Mouse (Mus musculus) forebrain, embryonic 13.5 days (tissue): Measurements from ENCODE around the gene Defb19. TPM values are rescaled to one million over a fixed set of nuclear protein-coding genes. Genes with fewer than 3 reads are reported as not detected.

ENCODE experiments used
- ATAC-seq: fragments of 200-750 bp; cut with Nextera tagmentation; 2 replicates; pipeline ENCODE4 v1.8.0; 2017
- H3K27ac ChIP-seq: fragments of 300-500 bp; sonication (generic); 2 replicates; pipeline ENCODE4 v1.5.1; 2015; ENCODE audit warnings: inconsistent platforms, mild to moderate bottlenecking, moderate library complexity
- H3K27me3 ChIP-seq: fragments of 300-500 bp; sonication (generic); 2 replicates; pipeline ENCODE4 v1.6.1; 2015; ENCODE audit warnings: mild to moderate bottlenecking, inconsistent platforms
- H3K36me3 ChIP-seq: fragments of 300-500 bp; sonication (generic); 2 replicates; pipeline ENCODE4 v1.6.1; 2015; ENCODE audit warnings: mild to moderate bottlenecking, inconsistent platforms; ENCODE audit not compliant: poor library complexity, severe bottlenecking
- H3K4me1 ChIP-seq: fragments of 300-500 bp; sonication (generic); 2 replicates; pipeline ENCODE4 v1.6.1; 2015; ENCODE audit warnings: inconsistent platforms
- H3K4me2 ChIP-seq: fragments of 300-500 bp; sonication (generic); 2 replicates; pipeline ENCODE4 v1.6.1; 2015; ENCODE audit warnings: inconsistent platforms, mild to moderate bottlenecking, moderate library complexity
- H3K4me3 ChIP-seq: fragments of 300-500 bp; sonication (generic); 2 replicates; pipeline ENCODE4 v1.5.1; 2015; ENCODE audit warnings: mild to moderate bottlenecking, inconsistent platforms
- H3K9ac ChIP-seq: fragments of 300-500 bp; sonication (generic); 2 replicates; pipeline ENCODE4 v1.6.1; 2015; ENCODE audit warnings: mild to moderate bottlenecking, inconsistent platforms
- H3K9me3 ChIP-seq: fragments of 300-500 bp; sonication (generic); replicated peaks from 2 replicates; pipeline ENCODE4 v1.6.1; 2016; ENCODE audit warnings: inconsistent platforms
- WGBS: fragments of 180-500 bp; shearing (Covaris S2); methylation state at CpG from one replicate; pipeline ENCODE4 v1.1.7; 2015; 5-methylcytosine and 5-hydroxymethylcytosine counted together
- polyA plus RNA-seq: library from polyadenylated mRNA; unstranded; fragments of >200 nt; fragmentation: Nextera tagmentation; extraction: Ambion mirVana; gene quantifications from 2 replicates; pipeline ENCODE4 v1.2.1, GENCODE M21; 2015

Defb19 gene
- polyA plus RNA-seq, result not detected in 2 replicates

- H3K27me3 ChIP-seq, result no peaks in the 10 kb centered on the region
- H3K9ac ChIP-seq, result no peak within 1 kb of the TSS
- H3K36me3 ChIP-seq, result no peaks in the 10 kb centered on the region
- no peaks in the 10 kb centered on the region for H3K4me1 ChIP-seq
- WGBS, result 85% methylated on average over 7 of the region's 7 CpGs
- no peak within 1 kb of the TSS for H3K4me3 ChIP-seq
- ATAC-seq, result no peak
- H3K27ac ChIP-seq, result no peak within 1 kb of the TSS
- no peak within 1 kb of the TSS for H3K4me2 ChIP-seq
- H3K9me3 ChIP-seq, result no peaks in the 10 kb centered on the region
These were observed at the start of gene Defb19 for GRCm38 (mm10) chr2:152580107-152580506. Gene Defb19, minus strand, starts transcription at chr2:152580312.

GRCm38 (mm10) chr2:152629904-152630303 lies 49.8 kb upstream of the Defb19 start:
- Histone ChIP-seq H3K9me3 (no peaks in the 10 kb centered on the region), H3K4me1 (peaks cover 14% of the 10 kb centered on the region), H3K36me3 (no peaks in the 10 kb centered on the region), H3K4me3 (no peak overlapping the region), H3K27me3 (peaks cover 54% of the 10 kb centered on the region), H3K9ac (no peak overlapping the region), H3K27ac (no peak overlapping the region), H3K4me2 (no peak overlapping the region)
- 85% methylated on average over 6 of the region's 6 CpGs for WGBS
- ATAC-seq, result no peak

GRCm38 (mm10) chr2:152629239-152629638 lies 49.1 kb upstream of the Defb19 start:
- Histone ChIP-seq H3K9ac (no peak overlapping the region), H3K4me3 (no peak overlapping the region), H3K27ac (no peak overlapping the region), H3K9me3 (no peaks in the 10 kb centered on the region), H3K36me3 (no peaks in the 10 kb centered on the region), H3K4me1 (peaks cover 14% of the 10 kb centered on the region), H3K27me3 (peaks cover 54% of the 10 kb centered on the region), H3K4me2 (no peak overlapping the region)
- ATAC-seq, result no peak
- 76% methylated on average over 3 of the region's 3 CpGs for WGBS

- H3K9ac ChIP-seq, result no peak overlapping the region
- ATAC-seq, result no peak
- H3K4me3 ChIP-seq, result no peak overlapping the region
- peaks cover 11% of the 10 kb centered on the region for H3K4me1 ChIP-seq
- peaks cover 51% of the 10 kb centered on the region for H3K27me3 ChIP-seq
- 44% methylated on average over 17 of the region's 17 CpGs for WGBS
- H3K4me2 ChIP-seq, result no peak overlapping the region
- no peak overlapping the region for H3K27ac ChIP-seq
- no peaks in the 10 kb centered on the region for H3K36me3 ChIP-seq
- H3K9me3 ChIP-seq, result no peaks in the 10 kb centered on the region
These were observed 48.0 kb upstream of the Defb19 start for GRCm38 (mm10) chr2:152628066-152628465.

GRCm38 (mm10) chr2:152626774-152627591 lies 46.9 kb upstream of the Defb19 start, which contains the start of gene Rem1:
Gene Rem1, plus strand, starts transcription at chr2:152626951.
- Histone ChIP-seq H3K4me2 (peak within 1 kb of the TSS; percentile 58), H3K27me3 (peaks cover 51% of the 10 kb centered on the region), H3K4me3 (peak within 1 kb of the TSS; percentile 35), H3K4me1 (peaks cover 11% of the 10 kb centered on the region), H3K9me3 (no peaks in the 10 kb centered on the region), H3K36me3 (no peaks in the 10 kb centered on the region), H3K27ac (no peak within 1 kb of the TSS), H3K9ac (peak within 1 kb of the TSS; percentile 41; the same call in 1 of the 2 replicates)
- ATAC-seq, result no peak
- 2% methylated on average over 59 of the region's 59 CpGs for WGBS

- ATAC-seq, result 0 out of 2 replicates have a peak, but pooled peaks have one; percentile 27
- Histone ChIP-seq H3K27me3 (peaks cover 50% of the 10 kb centered on the region), H3K27ac (no peak overlapping the region), H3K36me3 (no peaks in the 10 kb centered on the region), H3K9ac (no peak overlapping the region), H3K9me3 (no peaks in the 10 kb centered on the region), H3K4me3 (no peak overlapping the region), H3K4me1 (peaks cover 11% of the 10 kb centered on the region), H3K4me2 (no peak overlapping the region)
- WGBS, result 0% methylated on average over 1 of the region's 1 CpGs
These were observed 45.1 kb upstream of the Defb19 start for GRCm38 (mm10) chr2:152625256-152625655.

- H3K36me3 ChIP-seq, result no peaks in the 10 kb centered on the region
- 87% methylated on average over 2 of the region's 2 CpGs for WGBS
- H3K27ac ChIP-seq, result no peak overlapping the region
- H3K4me3 ChIP-seq, result no peak overlapping the region
- peaks cover 11% of the 10 kb centered on the region for H3K4me1 ChIP-seq
- peaks cover 45% of the 10 kb centered on the region for H3K27me3 ChIP-seq
- no peak for ATAC-seq
- H3K9me3 ChIP-seq, result no peaks in the 10 kb centered on the region
- no peak overlapping the region for H3K9ac ChIP-seq
- H3K4me2 ChIP-seq, result no peak overlapping the region
These were observed 44.5 kb upstream of the Defb19 start for GRCm38 (mm10) chr2:152624566-152624965.

GRCm38 (mm10) chr2:152622953-152623352 lies 42.8 kb upstream of the Defb19 start, which contains the start of gene Defb25:
Gene Defb25, minus strand, starts transcription at chr2:152623053.
- Histone ChIP-seq H3K9me3 (no peaks in the 10 kb centered on the region), H3K27me3 (peaks cover 29% of the 10 kb centered on the region), H3K4me2 (no peak within 1 kb of the TSS), H3K36me3 (no peaks in the 10 kb centered on the region), H3K9ac (no peak within 1 kb of the TSS), H3K4me1 (peaks cover 11% of the 10 kb centered on the region), H3K27ac (no peak within 1 kb of the TSS), H3K4me3 (no peak within 1 kb of the TSS)
- WGBS, result 80% methylated on average over 7 of the region's 7 CpGs
- ATAC-seq, result no peak

- Histone ChIP-seq H3K27me3 (peaks cover 21% of the 10 kb centered on the region), H3K36me3 (no peaks in the 10 kb centered on the region), H3K4me1 (peaks cover 8% of the 10 kb centered on the region), H3K27ac (no peak overlapping the region), H3K4me2 (no peak overlapping the region), H3K9me3 (no peaks in the 10 kb centered on the region), H3K4me3 (no peak overlapping the region), H3K9ac (no peak overlapping the region)
- 91% methylated on average over 13 of the region's 13 CpGs for WGBS
- ATAC-seq, result no peak
These were observed 42.0 kb upstream of the Defb19 start for GRCm38 (mm10) chr2:152622151-152622550.

- Histone ChIP-seq H3K27ac (no peak overlapping the region), H3K4me2 (no peak overlapping the region), H3K27me3 (peaks cover 5% of the 10 kb centered on the region), H3K9me3 (no peaks in the 10 kb centered on the region), H3K9ac (no peak overlapping the region), H3K36me3 (no peaks in the 10 kb centered on the region), H3K4me1 (no peaks in the 10 kb centered on the region), H3K4me3 (no peak overlapping the region)
- ATAC-seq, result no peak
- WGBS, result 75% methylated on average over 9 of the region's 9 CpGs
These were observed 40.4 kb upstream of the Defb19 start for GRCm38 (mm10) chr2:152620367-152621134.

GRCm38 (mm10) chr2:152617374-152617773 lies 37.3 kb upstream of the Defb19 start:
- H3K9me3 ChIP-seq, result no peaks in the 10 kb centered on the region
- H3K4me3 ChIP-seq, result no peak overlapping the region
- no peak overlapping the region for H3K27ac ChIP-seq
- no peak for ATAC-seq
- H3K36me3 ChIP-seq, result no peaks in the 10 kb centered on the region
- H3K27me3 ChIP-seq, result no peaks in the 10 kb centered on the region
- H3K9ac ChIP-seq, result no peak overlapping the region
- H3K4me1 ChIP-seq, result no peaks in the 10 kb centered on the region
- WGBS, result 57% methylated on average over 5 of the region's 5 CpGs
- H3K4me2 ChIP-seq, result no peak overlapping the region

- Histone ChIP-seq H3K9ac (no peak overlapping the region), H3K27me3 (no peaks in the 10 kb centered on the region), H3K27ac (no peak overlapping the region), H3K36me3 (no peaks in the 10 kb centered on the region), H3K4me3 (no peak overlapping the region), H3K4me2 (no peak overlapping the region), H3K9me3 (no peaks in the 10 kb centered on the region), H3K4me1 (no peaks in the 10 kb centered on the region)
- ATAC-seq, result no peak
- WGBS, result 84% methylated on average over 6 of the region's 6 CpGs
These were observed 36.4 kb upstream of the Defb19 start for GRCm38 (mm10) chr2:152616470-152616869.
